Mouse (Mus musculus) layer of hippocampus, adult 9-11 months (tissue): Measurements from ENCODE around the gene Adh7.

Experiments used
- DNase-seq: peaks from one replicate; pipeline ENCODE4 v3.0.0; 2022

The Adh7 gene

DNA sequence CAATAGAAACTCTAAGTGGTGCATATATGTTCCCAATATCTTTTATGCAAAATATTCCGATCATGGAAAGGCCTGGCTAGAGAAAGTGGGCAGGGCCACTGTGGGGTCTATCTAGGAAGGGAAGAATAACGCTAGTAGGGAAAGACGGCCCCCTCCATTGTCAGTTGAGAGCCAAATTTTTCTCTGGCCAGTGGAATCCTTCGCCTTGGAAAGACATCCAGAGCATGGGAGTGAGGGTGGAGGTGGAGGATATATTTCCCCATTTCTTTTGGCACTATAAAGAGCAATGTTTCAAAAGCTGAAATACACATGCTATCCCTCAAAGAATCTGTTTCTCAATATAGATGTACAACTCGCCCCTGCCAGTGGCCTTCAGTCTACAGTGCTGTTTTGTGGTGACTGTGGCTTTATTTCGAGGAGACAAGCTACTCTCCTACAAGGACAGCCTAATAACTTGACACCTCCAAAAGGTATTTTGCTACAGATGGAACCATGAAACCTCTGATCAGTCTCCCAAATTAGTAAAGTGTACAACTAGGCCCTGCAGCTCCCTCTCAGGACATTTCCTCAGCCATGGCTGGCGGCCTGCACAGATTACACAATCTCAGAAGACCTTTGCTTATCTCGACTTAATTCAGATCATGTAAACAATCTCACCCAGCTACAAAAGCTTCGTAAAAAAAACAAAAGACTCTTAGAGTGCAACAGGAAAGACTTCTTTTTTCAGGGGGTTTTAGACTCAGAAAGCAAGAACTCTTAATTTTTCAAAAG is 38.4 kb downstream of the Adh7 start:
- no peak for DNase-seq

DNA sequence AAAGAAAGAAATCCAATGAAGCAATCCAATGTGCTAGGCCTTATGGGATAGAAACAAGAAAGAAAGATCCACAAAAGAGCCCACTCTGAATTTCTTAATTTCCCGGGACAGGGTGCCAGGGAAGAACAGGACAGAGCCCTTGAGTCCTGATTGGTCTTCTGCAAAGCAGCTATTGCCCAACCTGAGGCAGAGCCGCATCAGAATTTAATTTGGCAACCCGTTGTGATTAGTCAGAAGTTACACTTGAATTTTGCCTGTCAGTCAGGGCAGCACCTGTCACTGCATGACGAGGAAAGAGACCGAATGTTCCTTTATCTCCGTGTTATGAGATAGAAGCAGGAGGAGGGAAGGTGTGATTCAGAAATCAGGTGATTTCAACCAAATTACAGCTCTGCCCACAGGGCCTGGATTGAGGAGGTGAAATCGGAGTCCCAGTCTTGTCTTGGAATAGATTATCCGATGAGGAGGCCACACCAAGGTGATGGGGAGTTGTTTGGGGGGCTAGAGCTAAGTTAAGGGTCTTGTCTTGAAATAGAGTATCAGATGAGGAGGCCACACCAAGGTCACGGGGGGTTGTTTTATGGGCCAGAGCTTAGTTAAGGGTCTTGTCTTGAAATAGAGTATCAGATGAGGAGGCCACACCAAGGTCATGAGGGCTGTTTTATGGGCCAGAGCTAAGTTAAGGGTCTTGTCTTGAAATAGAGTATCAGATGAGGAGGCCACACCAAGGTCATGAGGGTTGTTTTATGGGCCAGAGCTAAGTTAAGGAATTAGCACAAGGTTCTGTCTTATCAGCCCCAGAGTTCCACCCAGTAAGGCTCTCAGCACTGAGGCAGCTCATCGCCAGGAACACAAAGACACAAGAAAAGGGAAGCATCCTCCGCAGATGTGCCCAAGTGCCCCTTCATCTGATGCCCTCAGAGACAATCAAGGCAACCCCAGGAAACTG is 43.4 kb downstream of the Adh7 start, which contains the start of gene Adh1:
TSS of gene Adh1 (plus strand) at position 271 of the 949 bp plus-strand sequence.
- DNase-seq = no peak

DNA sequence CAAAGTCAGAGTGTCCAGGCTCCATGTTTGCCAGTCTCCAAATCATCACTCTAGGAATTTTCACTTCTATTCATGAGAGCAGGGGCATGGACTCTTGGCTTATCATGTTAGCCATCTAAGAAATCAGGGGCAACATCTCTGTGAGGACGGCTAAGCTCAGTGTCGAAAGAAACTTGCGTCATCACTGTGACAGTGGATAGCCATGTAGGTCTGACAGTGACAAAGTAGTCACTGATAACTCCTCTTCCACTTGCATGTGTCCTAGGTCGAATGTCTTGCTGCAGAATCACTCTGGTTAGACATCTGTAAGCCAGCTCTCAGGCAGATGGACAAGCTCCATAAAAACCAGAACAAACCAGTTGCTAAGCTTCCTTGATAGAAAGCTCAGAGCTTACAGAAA is 45.0 kb downstream of the Adh7 start:
- no peak for DNase-seq

DNA sequence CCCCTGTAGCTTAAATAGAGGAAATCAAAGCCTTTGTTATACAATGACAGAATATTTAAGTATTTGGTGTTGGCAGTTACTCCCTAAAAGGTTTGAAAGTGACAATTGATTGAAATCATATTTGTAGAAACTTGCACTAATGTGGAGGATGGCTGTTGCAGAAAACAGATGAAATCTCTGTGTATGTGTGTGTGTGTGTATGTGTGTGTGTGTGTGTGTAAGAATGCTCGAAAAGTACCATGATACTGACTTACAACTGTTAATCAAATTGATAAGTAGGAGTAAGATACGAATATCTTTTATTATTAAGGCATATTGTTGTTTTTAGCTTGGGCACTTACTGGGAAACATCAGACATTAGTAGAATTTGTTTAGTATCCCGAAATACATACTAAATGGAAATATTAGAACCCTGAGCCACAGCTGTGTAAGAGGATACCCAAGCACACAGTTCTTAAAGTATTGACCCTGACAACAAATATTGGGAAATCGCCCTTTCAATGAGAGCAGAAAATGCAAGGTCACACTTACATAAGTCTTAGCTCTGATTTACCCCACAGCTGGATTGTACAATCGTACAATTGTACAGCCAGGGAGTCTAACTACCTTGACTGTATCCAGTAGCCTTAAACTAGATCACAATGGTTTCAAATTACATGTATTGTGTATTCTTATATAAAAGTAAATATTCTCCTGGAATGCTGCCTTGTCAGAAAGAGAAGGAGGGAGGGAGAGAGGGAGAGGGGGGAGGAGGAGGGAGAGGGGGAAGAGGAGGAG is 45.8 kb downstream of the Adh7 start:
- no peak for DNase-seq

DNA sequence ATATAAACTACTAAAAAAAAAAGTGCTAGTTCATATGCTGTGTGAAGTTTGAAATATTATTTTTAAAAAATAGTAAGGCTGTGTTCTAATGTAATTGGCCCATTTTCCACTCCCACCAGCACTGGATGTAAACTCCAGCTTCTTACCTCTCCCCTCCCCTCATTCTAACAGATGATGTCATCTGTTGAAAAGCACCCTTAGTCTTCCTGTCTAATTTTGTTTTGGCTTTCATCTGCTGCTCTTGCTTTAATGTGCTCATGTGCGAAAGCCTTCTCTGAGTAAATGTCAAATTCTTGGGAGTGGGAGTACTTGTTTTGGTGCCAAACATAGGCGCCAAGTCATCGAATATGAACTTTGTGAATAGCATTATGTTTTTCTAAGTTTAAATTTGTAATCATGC is 47.1 kb downstream of the Adh7 start:
- peak; percentile 4 for DNase-seq

DNA sequence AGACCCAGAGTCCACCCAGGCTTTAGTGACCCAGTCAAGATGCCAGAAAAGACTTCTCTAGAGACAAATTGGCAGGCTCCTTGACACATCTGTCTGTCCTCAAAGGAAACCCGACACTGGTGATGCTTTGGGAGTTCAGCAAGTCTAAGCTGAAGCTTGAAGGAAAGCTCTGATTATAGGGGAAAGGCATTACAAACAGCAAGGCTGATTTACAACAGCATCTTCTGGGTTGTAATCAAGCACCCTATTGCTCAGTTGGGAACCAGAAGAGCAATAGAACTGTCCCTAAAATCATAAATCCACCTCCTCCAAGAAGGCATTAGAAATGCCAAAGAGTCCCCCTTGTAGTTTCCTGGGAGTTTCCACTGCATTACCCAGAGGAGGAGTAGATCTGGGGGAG is 52.9 kb downstream of the Adh7 start:
- DNase-seq = no peak

DNA sequence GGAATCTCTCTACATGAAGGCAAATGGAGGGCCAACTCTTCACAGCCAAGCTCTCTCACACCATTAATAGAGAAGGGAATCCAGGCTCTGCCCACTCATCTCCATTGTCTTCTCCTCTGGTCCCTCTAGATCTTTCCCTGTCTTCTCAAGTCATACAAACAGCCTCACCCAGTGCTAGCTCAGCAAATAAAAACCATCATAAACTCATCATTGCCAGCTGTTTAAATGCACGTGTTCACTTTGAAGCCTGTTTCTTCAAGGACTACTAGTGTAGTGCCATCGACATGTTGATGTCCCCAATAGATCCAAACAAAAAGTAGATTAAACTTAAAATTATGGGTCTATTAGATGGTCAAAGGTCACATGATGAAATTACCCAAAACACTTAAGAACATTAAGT is 53.7 kb downstream of the Adh7 start:
- DNase-seq = no peak

DNA sequence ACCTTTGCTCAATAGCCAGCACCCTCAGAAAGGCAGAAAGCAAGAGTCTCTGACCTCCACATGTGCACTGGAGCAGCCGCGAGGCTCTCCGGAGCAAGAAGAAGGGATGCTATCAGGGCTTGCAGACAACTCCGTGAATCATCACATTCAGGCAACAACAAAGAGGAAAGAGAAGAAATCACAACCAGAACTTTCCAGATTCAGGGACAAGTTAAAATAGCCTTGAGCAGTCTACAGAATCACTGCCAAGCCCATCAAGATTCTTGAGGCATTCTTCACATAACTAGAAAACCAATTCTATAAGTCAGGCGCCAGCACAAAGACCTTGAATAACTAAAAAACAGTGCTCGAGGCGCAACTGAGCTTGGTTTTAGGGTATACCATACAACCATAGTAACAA is 55.5 kb downstream of the Adh7 start:
- no peak for DNase-seq

DNA sequence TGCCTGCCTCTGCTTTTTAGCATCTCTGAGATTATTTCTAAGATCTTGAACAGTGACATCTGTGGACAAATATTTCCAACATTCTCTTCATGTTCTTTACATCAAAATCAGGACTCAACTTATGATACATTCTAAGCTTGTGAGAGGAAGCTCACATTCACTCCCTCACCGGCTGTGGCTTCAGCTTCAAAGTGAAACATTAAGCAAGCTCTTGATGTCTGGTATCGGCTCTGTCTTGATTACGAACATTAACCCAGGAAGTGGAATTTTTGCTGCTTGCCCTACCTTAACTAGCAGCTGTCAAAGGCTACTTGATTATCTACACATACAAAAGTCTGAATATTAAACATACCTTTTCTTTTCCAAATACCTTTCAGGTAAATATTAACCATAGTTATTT is 57.5 kb downstream of the Adh7 start:
- DNase-seq = no peak

DNA sequence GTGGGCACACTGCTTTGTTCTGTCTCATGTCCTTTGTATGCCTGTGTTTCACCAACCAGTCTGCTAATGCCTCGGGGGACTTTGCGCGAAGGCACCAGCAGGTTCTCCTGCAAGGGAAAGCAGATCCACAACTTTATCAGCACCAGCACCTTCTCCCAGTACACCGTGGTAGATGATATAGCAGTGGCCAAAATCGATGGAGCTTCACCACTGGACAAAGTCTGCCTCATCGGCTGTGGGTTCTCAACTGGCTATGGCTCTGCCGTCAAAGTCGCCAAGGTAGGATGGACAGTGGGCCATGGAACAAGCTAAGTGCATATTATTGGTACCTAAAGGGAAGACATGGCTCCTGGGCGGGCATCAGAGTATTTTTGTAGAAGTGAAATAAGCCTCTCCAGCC is 65.0 kb downstream of the Adh7 start:
- no peak for DNase-seq
